Mouse (Mus musculus) olfactory bulb, adult 2 months (tissue): Measurements from ENCODE around the gene Nfic.

Experiments
- CTCF ChIP-seq: fragments of 200-500 bp; IDR thresholded peaks from 2 replicates; pipeline ENCODE4 v1.5.1; 2012; ENCODE audit warnings: low read depth, mild to moderate bottlenecking, low read length, moderate library complexity; ENCODE audit not compliant: insufficient read depth
- POLR2A ChIP-seq: fragments of 200-500 bp; IDR thresholded peaks from 2 replicates; pipeline ENCODE4 v1.6.1; 2012; ENCODE audit warnings: mild to moderate bottlenecking, low read depth, low read length, moderate library complexity; ENCODE audit not compliant: insufficient read depth

- TF ChIP-seq POLR2A (no peak), CTCF (no peak)
Measured at GRCm38 (mm10) chr10:81377362-81377664, 78.1 kb downstream of the Nfic start.
